Mouse (Mus musculus) limb, embryonic 14.5 days (tissue): ENCODE data around the gene Rbm8a. TPM values are rescaled to one million over a fixed set of nuclear protein-coding genes. Genes with fewer than 3 reads are reported as not detected.
A peak's percentile ranks its signal among the peaks of the same experiment; 100 is the strongest.

Experiments used
- ATAC-seq: fragments of 200-750 bp; cut with Nextera tagmentation; 2 replicates; pipeline ENCODE4 v1.8.0; 2017; ENCODE audit warnings: low read depth, moderate number of reproducible peaks, moderate TSS enrichment; ENCODE audit not compliant: low FRiP score
- DNase-seq: peaks from one replicate; pipeline ENCODE4 v3.0.0-alpha.2; 2015; ENCODE audit warnings: low spot score
- H3K27ac ChIP-seq: fragments of 300-500 bp; sonication (generic); replicated peaks from 2 replicates; pipeline ENCODE4 v1.5.1; 2014; ENCODE audit warnings: low read depth, mild to moderate bottlenecking, low read length, moderate library complexity, mixed read lengths
- H3K27me3 ChIP-seq: fragments of 300-500 bp; sonication (generic); 2 replicates; pipeline ENCODE4 v1.6.1; 2014; ENCODE audit warnings: low read length, mixed read lengths; ENCODE audit not compliant: control insufficient read depth, insufficient read depth
- H3K36me3 ChIP-seq: fragments of 300-500 bp; sonication (generic); 2 replicates; pipeline ENCODE4 v1.6.1; 2014; ENCODE audit warnings: mild to moderate bottlenecking, low read length, moderate library complexity, mixed read lengths; ENCODE audit not compliant: control insufficient read depth, insufficient read depth
- H3K4me1 ChIP-seq: fragments of 300-500 bp; sonication (generic); 2 replicates; pipeline ENCODE4 v1.6.1; 2014; ENCODE audit warnings: antibody characterized with exemption, low read length, mixed read lengths; ENCODE audit not compliant: control insufficient read depth, insufficient read depth
- H3K4me2 ChIP-seq: fragments of 300-500 bp; sonication (generic); replicated peaks from 2 replicates; pipeline ENCODE4 v1.6.1; 2014; ENCODE audit warnings: low read depth, mild to moderate bottlenecking, low read length, moderate library complexity; ENCODE audit not compliant: severe bottlenecking
- H3K4me3 ChIP-seq: fragments of 300-500 bp; sonication (generic); replicated peaks from 2 replicates; pipeline ENCODE4 v1.5.1; 2014; ENCODE audit warnings: low read length
- H3K9ac ChIP-seq: fragments of 300-500 bp; sonication (generic); 2 replicates; pipeline ENCODE4 v1.6.1; 2014; ENCODE audit warnings: mild to moderate bottlenecking, low read depth, low read length, moderate library complexity; ENCODE audit not compliant: severe bottlenecking
- H3K9me3 ChIP-seq: fragments of 300-500 bp; sonication (generic); 2 replicates; pipeline ENCODE4 v1.6.1; 2016; ENCODE audit warnings: low read length; ENCODE audit not compliant: control insufficient read depth
- POLR2A ChIP-seq: fragments of 200-500 bp; IDR thresholded peaks from 2 replicates; pipeline ENCODE4 v1.8.0; 2012; ENCODE audit warnings: inconsistent platforms, mild to moderate bottlenecking, moderate library complexity, borderline replicate concordance; ENCODE audit not compliant: insufficient read depth, insufficient read length; ENCODE audit errors: extremely low read depth
- WGBS: fragments of 180-500 bp; shearing (Covaris S2); extraction: QIAGEN DNeasy Blood & Tissue Kit; methylation state at CpG from one replicate; pipeline ENCODE4 v1.1.7; 2014; 5-methylcytosine and 5-hydroxymethylcytosine counted together
- polyA plus RNA-seq, 2 experiments: library from polyadenylated mRNA; depleted of rRNA in 1 of 2; stranded (reverse) in 1 of 2; unstranded in 1 of 2; fragments of >200 nt; fragmentation: Nextera tagmentation in 1 of 2; extraction: Ambion mirVana in 1 of 2; gene quantifications; 2 replicates each; pipeline versions ENCODE4 v1.2.1 to v1.2.3; 2012 to 2014

The Rbm8a gene
- polyA plus RNA-seq, 2 experiments, result 66.1 to 133 TPM

DNA sequence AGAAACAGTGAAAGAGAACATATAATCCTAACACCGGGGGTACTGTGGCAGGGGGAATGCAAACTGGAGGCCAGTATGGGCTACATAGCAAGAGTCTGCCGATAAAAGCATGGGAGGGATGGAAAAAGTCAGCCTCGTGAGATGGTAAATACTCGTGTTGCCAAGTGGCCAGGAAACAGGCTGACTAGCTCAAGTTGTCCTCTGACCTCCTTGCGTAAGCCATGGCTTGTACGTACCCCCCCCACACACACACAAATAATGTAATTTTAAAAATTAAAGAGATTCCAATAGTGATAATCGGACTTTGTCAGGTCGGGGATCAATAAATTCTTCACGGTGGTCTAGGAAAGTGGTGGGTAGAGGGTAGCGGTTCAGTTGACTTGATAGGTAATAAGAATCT, 36.4 kb upstream of the Rbm8a start:
- TF ChIP-seq POLR2A, result no peak
- Histone ChIP-seq H3K9ac (peak overlapping the region; percentile 72), H3K4me1 (peaks cover 22% of the 10 kb centered on the region), H3K36me3 (no peaks in the 10 kb centered on the region), H3K4me2 (peak overlapping the region; percentile 85), H3K27me3 (no peaks in the 10 kb centered on the region), H3K4me3 (peak overlapping the region; percentile 62), H3K9me3 (no peaks in the 10 kb centered on the region), H3K27ac (peak overlapping the region; percentile 75; the same call in 1 of the 2 replicates)
- 2% methylated on average over 10 of the region's 10 CpGs for WGBS
- DNase-seq (peak; percentile 42), ATAC-seq (0 out of 2 replicates have a peak, but pooled peaks have one; percentile 0)

DNA sequence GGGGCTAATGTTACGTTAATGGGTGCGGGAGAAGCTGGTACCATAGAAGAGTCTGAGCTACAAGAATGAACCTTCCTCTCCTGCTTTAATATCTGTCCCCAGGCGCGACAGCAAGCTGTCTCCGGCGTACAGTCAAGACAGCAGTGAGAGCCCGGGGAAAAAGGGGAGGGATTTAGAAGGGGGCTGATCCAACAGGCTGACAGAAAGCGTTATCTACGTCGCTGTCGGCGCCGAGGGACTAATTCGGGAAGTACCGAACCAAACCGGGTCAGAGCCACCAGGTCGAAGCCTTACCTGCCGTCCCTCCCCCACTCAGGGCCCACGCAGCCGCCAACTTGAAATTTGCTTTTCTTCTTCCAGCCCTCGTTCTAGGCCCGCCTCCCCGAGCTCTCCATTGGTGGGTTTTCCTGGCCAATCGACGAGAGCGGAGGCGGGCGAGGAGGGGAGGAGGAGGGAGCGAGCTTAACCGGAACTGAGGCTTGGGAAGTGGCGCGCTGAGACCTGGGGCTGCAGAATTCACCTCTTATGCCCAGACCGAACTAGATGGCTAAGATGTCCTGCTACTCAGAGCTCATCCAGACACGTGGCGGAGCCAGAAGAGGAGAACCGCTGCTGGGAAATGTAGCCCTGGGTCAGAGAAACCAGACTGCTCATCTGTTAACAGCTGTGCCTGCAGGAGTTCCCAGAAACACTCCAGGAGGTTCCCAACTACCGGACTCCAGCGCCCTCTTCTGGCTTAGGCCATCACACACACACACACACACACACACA, 35.8 kb upstream of the Rbm8a start, which contains the start of gene Polr3gl:
Gene Polr3gl (minus strand): TSS at position 392 of the 771 bp plus-strand sequence.
- H3K36me3 ChIP-seq, result no peaks in the 10 kb centered on the region
- ATAC-seq, result peak; percentile 87
- no peaks in the 10 kb centered on the region for H3K9me3 ChIP-seq
- peak within 1 kb of the TSS; percentile 62 for H3K4me3 ChIP-seq
- peak; percentile 92 for DNase-seq
- peak within 1 kb of the TSS; percentile 75 for H3K27ac ChIP-seq
- under 1% methylated on average over 35 of the region's 38 CpGs for WGBS
- H3K4me2 ChIP-seq, result peak within 1 kb of the TSS; percentile 85
- no peak for TF ChIP-seq POLR2A
- peak within 1 kb of the TSS; percentile 72 for H3K9ac ChIP-seq
- H3K27me3 ChIP-seq, result no peaks in the 10 kb centered on the region
- H3K4me1 ChIP-seq, result peaks cover 28% of the 10 kb centered on the region

DNA sequence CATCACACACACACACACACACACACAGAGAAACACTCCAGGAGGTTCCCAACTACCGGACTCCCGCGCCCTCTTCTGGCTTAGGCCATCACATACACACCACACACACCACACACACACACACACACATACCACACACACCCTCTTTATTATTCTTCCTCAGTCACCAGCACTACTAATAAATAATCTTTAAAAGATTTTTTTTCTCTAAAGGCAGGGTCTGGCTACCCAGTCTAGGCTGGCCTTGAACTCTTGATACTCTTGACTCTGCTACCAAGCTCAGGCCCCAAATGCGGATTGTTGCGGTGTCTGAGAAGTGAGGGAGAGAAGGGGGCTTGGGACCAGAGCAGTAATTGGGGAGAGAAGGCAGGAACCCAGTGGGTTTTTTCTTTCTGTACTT, 34.9 kb upstream of the Rbm8a start:
- Histone ChIP-seq H3K4me3 (no peak overlapping the region), H3K4me1 (peaks cover 28% of the 10 kb centered on the region), H3K4me2 (no peak overlapping the region), H3K9ac (no peak overlapping the region), H3K27ac (no peak overlapping the region), H3K36me3 (no peaks in the 10 kb centered on the region), H3K27me3 (no peaks in the 10 kb centered on the region), H3K9me3 (no peaks in the 10 kb centered on the region)
- DNase-seq (no peak), ATAC-seq (no peak)
- WGBS, result 88% methylated on average over 5 of the region's 5 CpGs
- no peak for TF ChIP-seq POLR2A

DNA sequence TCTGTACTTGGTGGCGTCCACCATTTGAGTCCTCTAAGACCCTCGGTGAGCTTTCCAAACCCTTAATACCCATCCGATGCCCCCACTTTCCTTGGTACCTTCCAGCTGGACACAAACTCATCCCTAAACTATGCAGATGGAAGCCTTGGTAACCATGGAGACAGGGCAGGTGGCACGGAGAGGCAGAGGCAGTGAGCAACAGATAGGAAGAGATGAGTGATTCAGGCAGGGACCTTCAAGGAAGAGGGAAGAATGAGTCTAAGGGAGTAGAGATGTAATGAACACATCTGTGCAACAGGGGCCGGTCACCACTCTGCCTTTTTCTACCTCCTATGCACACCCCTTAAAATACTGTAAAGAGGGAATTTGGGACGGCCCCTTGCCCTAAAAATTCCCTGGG, 34.1 kb upstream of the Rbm8a start:
- Histone ChIP-seq H3K9me3 (no peaks in the 10 kb centered on the region), H3K4me3 (peak overlapping the region; percentile 45; the same call in 1 of the 2 replicates), H3K27me3 (no peaks in the 10 kb centered on the region), H3K4me1 (peaks cover 32% of the 10 kb centered on the region), H3K36me3 (no peaks in the 10 kb centered on the region), H3K9ac (no peak overlapping the region), H3K4me2 (peak overlapping the region; percentile 99), H3K27ac (no peak overlapping the region)
- no peak for DNase-seq
- 25% methylated on average over 6 of the region's 6 CpGs for WGBS
- TF ChIP-seq POLR2A, result no peak
- no peak for ATAC-seq

DNA sequence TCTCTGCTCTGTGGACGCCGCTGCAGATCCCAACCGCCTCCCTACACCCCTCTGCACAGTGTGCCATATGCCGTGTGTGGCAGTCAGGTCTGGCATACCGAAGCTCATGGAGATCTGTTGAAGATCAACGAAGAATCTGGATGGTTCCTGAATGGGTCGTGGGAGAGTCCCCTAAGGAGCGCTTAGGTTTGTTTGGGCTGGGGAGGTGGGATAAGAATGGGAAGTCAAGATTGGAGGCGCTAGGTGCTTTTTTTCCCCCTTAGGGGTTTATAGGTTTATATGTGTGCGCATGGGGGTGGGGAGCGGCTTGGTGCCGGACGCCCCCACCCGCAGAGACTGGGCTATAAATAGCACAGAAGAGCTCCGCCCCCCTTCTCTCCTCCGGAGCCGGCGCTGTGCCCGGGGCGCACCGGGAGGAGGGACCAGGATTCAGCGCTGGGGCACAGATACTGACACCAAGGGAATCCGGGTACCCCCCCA, 33.5 kb upstream of the Rbm8a start, which contains the start of gene Ankrd34a:
Gene Ankrd34a (plus strand): TSS at position 409 of the 480 bp plus-strand sequence.
- WGBS, result 1% methylated on average over 20 of the region's 23 CpGs
- no peak for TF ChIP-seq POLR2A
- peak within 1 kb of the TSS; percentile 99 for H3K4me2 ChIP-seq
- ATAC-seq (no peak), DNase-seq (peak; percentile 42)
- peak within 1 kb of the TSS; percentile 66 for H3K9ac ChIP-seq
- no peaks in the 10 kb centered on the region for H3K36me3 ChIP-seq
- H3K27ac ChIP-seq, result no peak within 1 kb of the TSS
- H3K9me3 ChIP-seq, result no peaks in the 10 kb centered on the region
- peak within 1 kb of the TSS; percentile 45 for H3K4me3 ChIP-seq
- H3K4me1 ChIP-seq, result peaks cover 32% of the 10 kb centered on the region
- H3K27me3 ChIP-seq, result no peaks in the 10 kb centered on the region
